In genomic region chr2:39004372-39004771, GRCm38 (mm10) we compare ENCODE assay signal across 8 mouse cellular contexts. TPM values are rescaled to one million over a fixed set of nuclear protein-coding genes. Genes with fewer than 3 reads are reported as not detected.
DNase-seq lines count a peak whose midpoint lies in the region; ATAC-seq lines count a peak whose summit lies in the region.

No protein-coding gene starts in this region.

- under 1% methylated on average over 11 of the region's 11 CpGs for WGBS in heart, embryonic 10.5 days
- 0% methylated on average over 11 of the region's 11 CpGs for WGBS in embryonic facial prominence, embryonic 14.5 days
- WGBS in kidney, embryonic 14.5 days, result 1% methylated on average over 11 of the region's 11 CpGs
- 2% methylated on average over 11 of the region's 11 CpGs for WGBS in midbrain, embryonic 13.5 days

- peak overlapping the region; percentile 97 for H3K27ac ChIP-seq in heart, embryonic 10.5 days
- peak overlapping the region; percentile 88 for H3K27ac ChIP-seq in embryonic facial prominence, embryonic 14.5 days (replicated peaks; ENCODE audit: low read depth, low read length)
- H3K27ac ChIP-seq in kidney, embryonic 14.5 days (ENCODE audit: low read depth, low read length), result peak overlapping the region; percentile 69
- peak overlapping the region; percentile 85 for H3K27ac ChIP-seq in midbrain, embryonic 13.5 days

- DNase-seq in heart, embryonic 10.5 days (ENCODE audit: low spot score), result no peak
- no peak for DNase-seq in heart, adult 11 months
- peak; percentile 25 for DNase-seq in ES-CJ7 (ENCODE audit: low read depth, low spot score)
- DNase-seq in embryonic facial prominence, embryonic 14.5 days (ENCODE audit: low spot score), result peak; percentile 36
- peak; percentile 43 for DNase-seq in yolk sac, embryonic 10.5 days (ENCODE audit: low spot score)

- H3K27me3 ChIP-seq in heart, embryonic 10.5 days (ENCODE audit: insufficient read depth, poor library complexity, severe bottlenecking), result no peaks in the 10 kb centered on the region
- H3K27me3 ChIP-seq in embryonic facial prominence, embryonic 14.5 days (replicated peaks; ENCODE audit: control insufficient read depth, insufficient read depth, low read length), result no peaks in the 10 kb centered on the region
- H3K27me3 ChIP-seq in kidney, embryonic 14.5 days (ENCODE audit: control insufficient read depth, insufficient read depth, low read length), result no peaks in the 10 kb centered on the region
- no peaks in the 10 kb centered on the region for H3K27me3 ChIP-seq in midbrain, embryonic 13.5 days

- peak overlapping the region; percentile 81 for H3K4me3 ChIP-seq in heart, embryonic 10.5 days
- peak overlapping the region; percentile 72 for H3K4me3 ChIP-seq in embryonic facial prominence, embryonic 14.5 days (ENCODE audit: low read depth, low read length)
- H3K4me3 ChIP-seq in kidney, embryonic 14.5 days (ENCODE audit: low read length), result peak overlapping the region; percentile 91
- H3K4me3 ChIP-seq in midbrain, embryonic 13.5 days (replicated peaks), result peak overlapping the region; percentile 80

- peaks cover 45% of the 10 kb centered on the region for H3K36me3 ChIP-seq in heart, embryonic 10.5 days
- peaks cover 48% of the 10 kb centered on the region for H3K36me3 ChIP-seq in embryonic facial prominence, embryonic 14.5 days (ENCODE audit: control insufficient read depth, insufficient read depth, low read length)
- H3K36me3 ChIP-seq in kidney, embryonic 14.5 days (ENCODE audit: control insufficient read depth, insufficient read depth, low read length), result peaks cover 46% of the 10 kb centered on the region
- peaks cover 44% of the 10 kb centered on the region for H3K36me3 ChIP-seq in midbrain, embryonic 13.5 days

- ATAC-seq in embryonic facial prominence, embryonic 14.5 days (ENCODE audit: low read depth), result no peak
- ATAC-seq in kidney, embryonic 14.5 days (ENCODE audit: low FRiP score, low TSS enrichment), result no peak
- ATAC-seq in midbrain, embryonic 13.5 days, result no peak
- no peak for ATAC-seq in activated CD4-positive, CD25-positive, alpha-beta regulatory T cell, adult 4 months

- H3K4me1 ChIP-seq in heart, embryonic 10.5 days, result peaks cover 42% of the 10 kb centered on the region
- H3K4me1 ChIP-seq in embryonic facial prominence, embryonic 14.5 days (ENCODE audit: control insufficient read depth, insufficient read depth, low read length), result peaks cover 27% of the 10 kb centered on the region
- H3K4me1 ChIP-seq in kidney, embryonic 14.5 days (ENCODE audit: control insufficient read depth, insufficient read depth, low read length), result peaks cover 28% of the 10 kb centered on the region
- peaks cover 50% of the 10 kb centered on the region for H3K4me1 ChIP-seq in midbrain, embryonic 13.5 days (replicated peaks)

- peak overlapping the region; percentile 90 for H3K9ac ChIP-seq in embryonic facial prominence, embryonic 14.5 days (ENCODE audit: low read depth, low read length)
- H3K9ac ChIP-seq in kidney, embryonic 14.5 days (ENCODE audit: low read depth, low read length), result peak overlapping the region; percentile 93
- peak overlapping the region; percentile 91 for H3K9ac ChIP-seq in midbrain, embryonic 13.5 days (replicated peaks)

- H3K9me3 ChIP-seq in heart, embryonic 10.5 days, result no peaks in the 10 kb centered on the region
- no peaks in the 10 kb centered on the region for H3K9me3 ChIP-seq in embryonic facial prominence, embryonic 14.5 days (ENCODE audit: control insufficient read depth, low read length)
- H3K9me3 ChIP-seq in kidney, embryonic 14.5 days (ENCODE audit: control insufficient read depth, low read length), result no peaks in the 10 kb centered on the region
- H3K9me3 ChIP-seq in midbrain, embryonic 13.5 days, result no peaks in the 10 kb centered on the region

- H3K4me2 ChIP-seq in embryonic facial prominence, embryonic 14.5 days (ENCODE audit: low read depth, low read length), result peak overlapping the region; percentile 92
- H3K4me2 ChIP-seq in kidney, embryonic 14.5 days (replicated peaks; ENCODE audit: low read depth, low read length), result peak overlapping the region; percentile 97
- H3K4me2 ChIP-seq in midbrain, embryonic 13.5 days (replicated peaks), result peak overlapping the region; percentile 98

RNA-seq across cellular contexts. Expression of gene Arpc5l, which starts 0.8 kb away (rescaled TPM):
- 93.9 and 118 TPM in 2 replicates for polyA plus RNA-seq in heart, embryonic 10.5 days (2016; fragmentation: Nextera tagmentation; extraction: Ambion mirVana)
- 113 and 120 TPM in 2 replicates for polyA plus RNA-seq in embryonic facial prominence, embryonic 14.5 days (2014; fragmentation: Nextera tagmentation; extraction: Ambion mirVana)
- 139 and 148 TPM in 2 replicates for polyA plus RNA-seq in kidney, embryonic 14.5 days (2014; fragmentation: Nextera tagmentation; extraction: Ambion mirVana)
- polyA plus RNA-seq in midbrain, embryonic 13.5 days (2015; fragmentation: Nextera tagmentation; extraction: Ambion mirVana), result 122 and 132 TPM in 2 replicates
- polyA plus RNA-seq in activated CD4-positive, CD25-positive, alpha-beta regulatory T cell, adult 4 months (2017; shearing (Covaris generic)), result 100 to 1,000 TPM; 120 to 136 TPM

RNA-seq across cellular contexts. Expression of gene Rpl35, which starts 1.1 kb away (rescaled TPM):
- 724 and 889 TPM in 2 replicates for polyA plus RNA-seq in heart, embryonic 10.5 days (2016; fragmentation: Nextera tagmentation; extraction: Ambion mirVana)
- 1,001 and 1,064 TPM in 2 replicates for polyA plus RNA-seq in embryonic facial prominence, embryonic 14.5 days (2014; fragmentation: Nextera tagmentation; extraction: Ambion mirVana)
- polyA plus RNA-seq in kidney, embryonic 14.5 days (2014; fragmentation: Nextera tagmentation; extraction: Ambion mirVana), result 1,034 and 1,450 TPM in 2 replicates
- 740 and 763 TPM in 2 replicates for polyA plus RNA-seq in midbrain, embryonic 13.5 days (2015; fragmentation: Nextera tagmentation; extraction: Ambion mirVana)
- 1,000 to 10,000 TPM; 1,939 to 1,985 TPM for polyA plus RNA-seq in activated CD4-positive, CD25-positive, alpha-beta regulatory T cell, adult 4 months (2017; shearing (Covaris generic))

RNA-seq across cellular contexts. Expression of gene Wdr38, which starts 7.1 kb away (rescaled TPM):
- polyA plus RNA-seq in heart, embryonic 10.5 days (2016; fragmentation: Nextera tagmentation; extraction: Ambion mirVana), result 0.89 and 1.4 TPM in 2 replicates
- polyA plus RNA-seq in embryonic facial prominence, embryonic 14.5 days (2014; fragmentation: Nextera tagmentation; extraction: Ambion mirVana), result 0.92 and 1.4 TPM in 2 replicates
- 1.4 and 1.7 TPM in 2 replicates for polyA plus RNA-seq in kidney, embryonic 14.5 days (2014; fragmentation: Nextera tagmentation; extraction: Ambion mirVana)
- 1.6 and 1.8 TPM in 2 replicates for polyA plus RNA-seq in midbrain, embryonic 13.5 days (2015; fragmentation: Nextera tagmentation; extraction: Ambion mirVana)
- 1 to 10 TPM; 1.1 TPM for polyA plus RNA-seq in activated CD4-positive, CD25-positive, alpha-beta regulatory T cell, adult 4 months (2017; shearing (Covaris generic))

Comparison
In these comparisons a context has a peak if more than half of its experiments do, and no peak if none do; other contexts are left out.
1. DNase-seq: peak in ES-CJ7 (single experiment), embryonic facial prominence, embryonic 14.5 days (single experiment) and yolk sac, embryonic 10.5 days (single experiment); none in heart, embryonic 10.5 days (single experiment) and heart, adult 11 months (single experiment).
2. Peak in every context shown above with its lines, with median percentiles within 50 percentile points of each other: H3K27ac ChIP-seq, H3K4me3 ChIP-seq, H3K4me2 ChIP-seq and H3K9ac ChIP-seq.